24 mouse cellular contexts compared by ENCODE assay signal in the genomic region with DNA sequence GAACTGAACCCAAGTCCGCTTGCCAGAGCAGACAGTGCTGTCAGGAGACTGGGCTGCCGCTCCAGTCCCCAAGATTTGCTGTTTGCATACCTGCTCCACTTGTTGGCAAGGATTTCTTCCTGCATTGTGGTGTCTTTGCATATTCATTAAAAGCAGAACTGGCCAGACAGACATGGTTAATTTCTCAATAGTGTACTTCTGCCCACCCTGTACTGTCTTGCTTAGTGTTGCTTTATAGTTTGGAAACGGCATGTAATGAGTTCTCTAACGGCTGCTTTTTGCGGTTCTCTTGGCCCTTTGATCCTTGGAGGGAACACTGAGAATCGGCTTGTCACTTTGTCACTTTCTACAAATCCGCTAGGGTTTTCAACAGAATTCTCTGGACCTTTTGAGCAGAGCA. TPM values are rescaled to one million over a fixed set of nuclear protein-coding genes. Genes with fewer than 3 reads are reported as not detected.
"Had no signal": no experiment of that assay in that cellular context is flagged by ENCODE, and none has a peak within 500 bp of the region (broad histone marks: within the 10 kb centered on the region; RNA-seq: fewer than 3 reads in every experiment).

No protein-coding gene starts in this region.

- H3K4me2 ChIP-seq: lung, embryonic 14.5 days; midbrain, embryonic 12.5 days; neural tube, embryonic 13.5 days; neural tube, embryonic 15.5 days had no signal

- H3K4me3 ChIP-seq: midbrain, embryonic 10.5 days; midbrain, embryonic 12.5 days; myocyte; neural tube, embryonic 13.5 days; neural tube, embryonic 15.5 days had no signal

- H3K27me3 ChIP-seq: neural tube, embryonic 13.5 days had no signal

- H3K9me3 ChIP-seq: midbrain, embryonic 10.5 days; midbrain, embryonic 12.5 days; neural tube, embryonic 13.5 days; neural tube, embryonic 15.5 days had no signal

- ATAC-seq: midbrain, embryonic 16.5 days had no signal

- H3K4me1 ChIP-seq: neural tube, embryonic 13.5 days had no signal

- H3K9ac ChIP-seq: liver, embryonic 14.5 days; lung, embryonic 14.5 days; midbrain, embryonic 12.5 days; neural tube, embryonic 13.5 days; neural tube, embryonic 15.5 days had no signal

- H3K27ac ChIP-seq: liver, embryonic 14.5 days; midbrain, embryonic 10.5 days; midbrain, embryonic 12.5 days; neural tube, embryonic 13.5 days; neural tube, embryonic 15.5 days had no signal

- DNase-seq: lung, adult 18-20 months; lung, embryonic 14.5 days; lung, postnatal 10 days; lung, postnatal 4 days; midbrain, embryonic 14.5 days; retina, postnatal 1 day; right cerebral cortex, adult 18-20 months; right cerebral cortex, postnatal 25 days; right cerebral cortex, postnatal 4 days; spleen, adult 18-20 months; thymus, adult 2 months; thymus, postnatal 14 days had no signal

- H3K36me3 ChIP-seq: midbrain, embryonic 10.5 days; midbrain, embryonic 12.5 days; neural tube, embryonic 13.5 days; neural tube, embryonic 15.5 days had no signal

RNA-seq across cellular contexts. Expression of gene Zdhhc19, which starts 5.4 kb away (rescaled TPM):
- polyA plus RNA-seq: liver, embryonic 14.5 days; liver, embryonic 16.5 days; lung, embryonic 14.5 days; lung, embryonic 16.5 days; midbrain, embryonic 10.5 days; midbrain, embryonic 12.5 days; midbrain, embryonic 14.5 days; myocyte; neural tube, embryonic 11.5 days; neural tube, embryonic 13.5 days; neural tube, embryonic 15.5 days; stomach, embryonic 14.5 days; thymus, adult 2 months; urinary bladder, adult 2 months had no signal

RNA-seq across cellular contexts. Expression of gene Slc51a, which starts 13.8 kb away (rescaled TPM):
- polyA plus RNA-seq: midbrain, embryonic 14.5 days; neural tube, embryonic 13.5 days; urinary bladder, adult 2 months had no signal
